Mouse (Mus musculus) liver, embryonic 14.5 days (tissue): ENCODE data around the gene Hdac4.

Experiments used
- CTCF ChIP-seq: IDR thresholded peaks from 2 replicates; pipeline ENCODE4 v1.5.1; 2016; ENCODE audit warnings: antibody characterized with exemption, low read depth, control low read depth
- EP300 ChIP-seq: IDR thresholded peaks from 2 replicates; pipeline ENCODE4 v1.6.1; 2016; ENCODE audit warnings: antibody characterized with exemption, low read depth

- TF ChIP-seq CTCF (peak; percentile 27), EP300 (no peak)
These were observed 110.8 kb downstream of the Hdac4 start for GRCm38 (mm10) chr1:92084738-92085137.
